Mouse (Mus musculus) lung, postnatal 10 days (tissue): ENCODE measurements around the gene Fam189a1.

Experiments used
- DNase-seq: peaks from one replicate; pipeline ENCODE4 v3.0.0; 2021

Gene Fam189a1

GRCm38 (mm10) chr7:65101661-65102060 is 54.7 kb downstream of the Fam189a1 start:
- DNase-seq: peak; percentile 16

GRCm38 (mm10) chr7:65097708-65098107 is 58.7 kb downstream of the Fam189a1 start:
- DNase-seq: no peak

GRCm38 (mm10) chr7:65095631-65096107 is 60.7 kb downstream of the Fam189a1 start:
- peak; percentile 25 for DNase-seq

GRCm38 (mm10) chr7:65093314-65093713 is 63.1 kb downstream of the Fam189a1 start:
- no peak for DNase-seq

GRCm38 (mm10) chr7:65091486-65091885 is 64.9 kb downstream of the Fam189a1 start:
- no peak for DNase-seq

- no peak for DNase-seq
These were observed 70.4 kb downstream of the Fam189a1 start for GRCm38 (mm10) chr7:65085972-65086371.

GRCm38 (mm10) chr7:65082778-65083091 is 73.6 kb downstream of the Fam189a1 start:
- no peak for DNase-seq

- DNase-seq: no peak
These were observed 74.2 kb downstream of the Fam189a1 start for GRCm38 (mm10) chr7:65081979-65082777.

GRCm38 (mm10) chr7:65076134-65076533 is 80.2 kb downstream of the Fam189a1 start:
- DNase-seq: no peak

GRCm38 (mm10) chr7:65074194-65074593 is 82.2 kb downstream of the Fam189a1 start:
- DNase-seq: no peak

GRCm38 (mm10) chr7:65073555-65073954 is 82.8 kb downstream of the Fam189a1 start:
- DNase-seq: peak; percentile 75

GRCm38 (mm10) chr7:65066211-65066610 is 90.2 kb downstream of the Fam189a1 start:
- DNase-seq: no peak

- no peak for DNase-seq
These were observed 90.9 kb downstream of the Fam189a1 start for GRCm38 (mm10) chr7:65065457-65065856.

GRCm38 (mm10) chr7:65064638-65065037 is 91.7 kb downstream of the Fam189a1 start:
- DNase-seq: no peak

GRCm38 (mm10) chr7:65064096-65064495 is 92.3 kb downstream of the Fam189a1 start:
- DNase-seq: no peak

- DNase-seq: no peak
These were observed 96.1 kb downstream of the Fam189a1 start for GRCm38 (mm10) chr7:65060163-65060799.

- no peak for DNase-seq
These were observed 99.5 kb downstream of the Fam189a1 start for GRCm38 (mm10) chr7:65056864-65057263.

GRCm38 (mm10) chr7:65051986-65052385 is 104.4 kb downstream of the Fam189a1 start:
- no peak for DNase-seq

- no peak for DNase-seq
These were observed 107.0 kb downstream of the Fam189a1 start for GRCm38 (mm10) chr7:65049236-65049954.

GRCm38 (mm10) chr7:65047700-65048099 is 108.7 kb downstream of the Fam189a1 start:
- DNase-seq: no peak

- DNase-seq: no peak
These were observed 109.7 kb downstream of the Fam189a1 start for GRCm38 (mm10) chr7:65046690-65047089.

- peak; percentile 82 for DNase-seq
These were observed 112.1 kb downstream of the Fam189a1 start for GRCm38 (mm10) chr7:65044280-65044679.

- DNase-seq: no peak
These were observed 115.3 kb downstream of the Fam189a1 start for GRCm38 (mm10) chr7:65041106-65041505.

- DNase-seq: no peak
These were observed 124.6 kb downstream of the Fam189a1 start for GRCm38 (mm10) chr7:65031741-65032140.
